Mouse (Mus musculus) T-helper 17 cell (primary cell): ENCODE data around the gene Slc43a2.

ENCODE experiments used
- in situ Hi-C, 2 experiments: fragments of 300-600 bp; cut with MboI, MseI; formaldehyde crosslinking; loops; 1 replicate in 1 of 2; 2 replicates in 1 of 2; pipeline ENCODE4 v1.15.1; 2025; ENCODE audit warnings: high pct_unique_total_duplicates in 2 of 2

Slc43a2 gene

GRCm38 (mm10) chr11:75550200-75550946, 18.9 kb downstream of the Slc43a2 start:
- in situ Hi-C loops: loop anchor here in 1 of 2 experiments (10.0 to 25.0 kb wide), 2 partner anchors 366 to 937 kb away; no protein-coding TSS in a partner anchor

GRCm38 (mm10) chr11:75551321-75551720, 19.8 kb downstream of the Slc43a2 start:
- in situ Hi-C loops: loop anchor here in 1 of 2 experiments (10.0 to 25.0 kb wide), 2 partner anchors 367 to 936 kb away; no protein-coding TSS in a partner anchor

- in situ Hi-C loops: loop anchor here in 1 of 2 experiments (10.0 to 25.0 kb wide), 2 partner anchors 367 to 935 kb away; no protein-coding TSS in a partner anchor
Measured at GRCm38 (mm10) chr11:75551961-75552441, 20.5 kb downstream of the Slc43a2 start.

- in situ Hi-C loops: loop anchor here in 1 of 2 experiments (10.0 to 25.0 kb wide), 2 partner anchors 368 to 934 kb away; no protein-coding TSS in a partner anchor
Measured at GRCm38 (mm10) chr11:75552906-75553482, 21.5 kb downstream of the Slc43a2 start.

GRCm38 (mm10) chr11:75556006-75556405, 24.5 kb downstream of the Slc43a2 start:
- in situ Hi-C loops: loop anchor here in 1 of 2 experiments (10.0 to 25.0 kb wide), 2 partner anchors 371 to 931 kb away; no protein-coding TSS in a partner anchor

- in situ Hi-C loops: loop anchor here in 1 of 2 experiments (10.0 to 25.0 kb wide), 2 partner anchors 372 to 930 kb away; no protein-coding TSS in a partner anchor
Measured at GRCm38 (mm10) chr11:75557142-75557541, 25.6 kb downstream of the Slc43a2 start.

GRCm38 (mm10) chr11:75558101-75558500, 26.6 kb downstream of the Slc43a2 start:
- in situ Hi-C loops: loop anchor here in 1 of 2 experiments (10.0 to 25.0 kb wide), 2 partner anchors 373 to 929 kb away; no protein-coding TSS in a partner anchor

GRCm38 (mm10) chr11:75559870-75560504, 28.5 kb downstream of the Slc43a2 start:
- in situ Hi-C loops: loop anchor here in 1 of 2 experiments (10.0 to 25.0 kb wide), 2 partner anchors 375 to 927 kb away; no protein-coding TSS in a partner anchor

- in situ Hi-C loops: loop anchor here in 1 of 2 experiments (25.0 kb wide), 1 partner anchor 927 kb away; no protein-coding TSS in a partner anchor
Measured at GRCm38 (mm10) chr11:75560530-75561409, 29.3 kb downstream of the Slc43a2 start.

- in situ Hi-C loops: loop anchor here in 1 of 2 experiments (25.0 kb wide), 1 partner anchor 926 kb away; no protein-coding TSS in a partner anchor
Measured at GRCm38 (mm10) chr11:75561410-75561791, 29.9 kb downstream of the Slc43a2 start.

- in situ Hi-C loops: loop anchor here in 1 of 2 experiments (25.0 kb wide), 1 partner anchor 924 kb away; no protein-coding TSS in a partner anchor
Measured at GRCm38 (mm10) chr11:75562840-75563239, 31.3 kb downstream of the Slc43a2 start.

- in situ Hi-C loops: loop anchor here in 1 of 2 experiments (25.0 kb wide), 1 partner anchor 923 kb away; no protein-coding TSS in a partner anchor
Measured at GRCm38 (mm10) chr11:75563851-75564548, 32.5 kb downstream of the Slc43a2 start.

GRCm38 (mm10) chr11:75565849-75566248, 34.4 kb downstream of the Slc43a2 start:
- in situ Hi-C loops: loop anchor here in 1 of 2 experiments (25.0 kb wide), 1 partner anchor 921 kb away; no protein-coding TSS in a partner anchor

GRCm38 (mm10) chr11:75566276-75567196, 35.0 kb downstream of the Slc43a2 start:
- in situ Hi-C loops: loop anchor here in 1 of 2 experiments (25.0 kb wide), 1 partner anchor 921 kb away; no protein-coding TSS in a partner anchor

GRCm38 (mm10) chr11:75567346-75568114, 36.0 kb downstream of the Slc43a2 start:
- in situ Hi-C loops: loop anchor here in 1 of 2 experiments (25.0 kb wide), 1 partner anchor 920 kb away; no protein-coding TSS in a partner anchor

GRCm38 (mm10) chr11:75568115-75568511, 36.6 kb downstream of the Slc43a2 start:
- in situ Hi-C loops: loop anchor here in 1 of 2 experiments (25.0 kb wide), 1 partner anchor 919 kb away; no protein-coding TSS in a partner anchor

- in situ Hi-C loops: loop anchor here in 1 of 2 experiments (25.0 kb wide), 1 partner anchor 918 kb away; no protein-coding TSS in a partner anchor
Measured at GRCm38 (mm10) chr11:75568962-75569361, 37.5 kb downstream of the Slc43a2 start.
